Mouse (Mus musculus) MEL (cell line): ENCODE data around the gene Gcm1. TPM values are rescaled to one million over a fixed set of nuclear protein-coding genes. Genes with fewer than 3 reads are reported as not detected.

Experiments used
- DNase-seq: peaks from one replicate; pipeline ENCODE4 v3.0.0; 2011; ENCODE audit warnings: low read depth, low spot score
- H3K27ac ChIP-seq: 2 replicates; pipeline ENCODE4 v1.5.1; 2012; ENCODE audit warnings: low read depth, mild to moderate bottlenecking, control low read depth, low read length, moderate library complexity; ENCODE audit not compliant: control insufficient read depth
- H3K27me3 ChIP-seq, 2 experiments: fragments of 150-350 bp in 1 of 2; sonication (generic) in 1 of 2; 2 replicates each; pipeline ENCODE4 v1.6.1; 2012; ENCODE audit warnings: low read length in 2 of 2, mild to moderate bottlenecking in 2 of 2, improper control_type of control experiment in 1 of 2, moderate library complexity in 1 of 2; ENCODE audit not compliant: insufficient read depth in 2 of 2, control insufficient read depth in 1 of 2
- H3K36me3 ChIP-seq, 2 experiments: 2 replicates each; pipeline ENCODE4 v1.6.1; 2012 to 2014; ENCODE audit warnings: low read length in 2 of 2, improper control_type of control experiment in 1 of 2, inconsistent platforms in 1 of 2, mild to moderate bottlenecking in 1 of 2; ENCODE audit not compliant: insufficient read depth in 2 of 2, control insufficient read depth in 1 of 2
- H3K4me1 ChIP-seq, 2 experiments: fragments of 150-350 bp in 1 of 2; sonication (generic) in 1 of 2; 2 replicates each; pipeline ENCODE4 v1.6.1; 2012; ENCODE audit warnings: low read length in 2 of 2, improper control_type of control experiment in 1 of 2, mild to moderate bottlenecking in 1 of 2; ENCODE audit not compliant: insufficient read depth in 2 of 2, control insufficient read depth in 1 of 2
- H3K4me3 ChIP-seq, 2 experiments: fragments of 150-350 bp in 1 of 2; sonication (generic) in 1 of 2; 2 replicates each; pipeline ENCODE4 v1.5.1; 2012; ENCODE audit warnings: low read depth in 2 of 2, low read length in 2 of 2, mild to moderate bottlenecking in 2 of 2, moderate library complexity in 2 of 2, control low read depth in 1 of 2, improper control_type of control experiment in 1 of 2; ENCODE audit not compliant: control insufficient read depth in 1 of 2, insufficient read depth in 1 of 2
- H3K79me2 ChIP-seq: 2 replicates; pipeline ENCODE4 v1.6.1; 2012; ENCODE audit warnings: mild to moderate bottlenecking, low read length, moderate library complexity; ENCODE audit not compliant: control insufficient read depth, poor library complexity, insufficient read depth
- H3K9ac ChIP-seq: 2 replicates; pipeline ENCODE4 v1.6.1; 2012; ENCODE audit warnings: low read depth, mild to moderate bottlenecking, control low read depth, low read length, moderate library complexity; ENCODE audit not compliant: control insufficient read depth, poor library complexity, severe bottlenecking
- H3K9me3 ChIP-seq: fragments of 150-350 bp; sonication (generic); replicated peaks from 2 replicates; pipeline ENCODE4 v1.6.1; 2012; ENCODE audit warnings: mild to moderate bottlenecking, low read length, improper control_type of control experiment, moderate library complexity; ENCODE audit not compliant: insufficient read depth
- CHD2 ChIP-seq: IDR thresholded peaks from 2 replicates; pipeline ENCODE4 v1.6.1; 2011; ENCODE audit warnings: low read length, improper control_type of control experiment
- CTCF ChIP-seq, 3 experiments: IDR thresholded peaks in 2 of 3; conservative IDR thresholded peaks in 1 of 3; 2 replicates each; pipeline ENCODE4 v1.5.1; 2011 to 2012; ENCODE audit warnings: low read length in 3 of 3, low read depth in 2 of 3, mild to moderate bottlenecking in 2 of 3, improper control_type of control experiment in 1 of 3, inconsistent platforms in 1 of 3, mixed read lengths in 1 of 3, moderate library complexity in 1 of 3; ENCODE audit not compliant: control insufficient read depth in 1 of 3, insufficient read depth in 1 of 3, poor library complexity in 1 of 3, severe bottlenecking in 1 of 3
- E2F4 ChIP-seq: IDR thresholded peaks from 2 replicates; pipeline ENCODE4 v1.6.1; 2011; ENCODE audit warnings: low read depth, low read length, improper control_type of control experiment, borderline replicate concordance
- ETS1 ChIP-seq: IDR thresholded peaks from 2 replicates; pipeline ENCODE4 v1.6.1; 2012; ENCODE audit warnings: low read depth, mild to moderate bottlenecking, inconsistent platforms, low read length, improper control_type of control experiment, moderate library complexity
- GABPA ChIP-seq: IDR thresholded peaks from 2 replicates; pipeline ENCODE4 v1.6.1; 2012; ENCODE audit warnings: low read depth, mild to moderate bottlenecking, inconsistent platforms, low read length, improper control_type of control experiment, moderate library complexity
- GATA1 ChIP-seq: IDR thresholded peaks from 2 replicates; pipeline ENCODE4 v1.6.1; 2011; ENCODE audit warnings: low read depth, low read length, improper control_type of control experiment
- HCFC1 ChIP-seq: IDR thresholded peaks from 2 replicates; pipeline ENCODE4 v1.6.1; 2012; ENCODE audit warnings: low read depth, mild to moderate bottlenecking, inconsistent platforms, low read length, improper control_type of control experiment, moderate library complexity
- JUND ChIP-seq: IDR thresholded peaks from 2 replicates; pipeline ENCODE4 v1.6.1; 2011; ENCODE audit warnings: low read depth, mild to moderate bottlenecking, improper control_type of control experiment, low read length
- MAFK ChIP-seq: IDR thresholded peaks from 2 replicates; pipeline ENCODE4 v1.6.1; 2011; ENCODE audit warnings: low read depth, mild to moderate bottlenecking, low read length, improper control_type of control experiment, borderline replicate concordance
- MAX ChIP-seq: IDR thresholded peaks from 2 replicates; pipeline ENCODE4 v1.6.1; 2011; ENCODE audit warnings: low read length, improper control_type of control experiment
- MAZ ChIP-seq: IDR thresholded peaks from 2 replicates; pipeline ENCODE4 v1.6.1; 2012; ENCODE audit warnings: low read depth, mild to moderate bottlenecking, inconsistent platforms, low read length, improper control_type of control experiment
- MYC ChIP-seq: IDR thresholded peaks from 2 replicates; pipeline ENCODE4 v1.6.1; 2011; ENCODE audit warnings: low read depth, mild to moderate bottlenecking, low read length, improper control_type of control experiment, moderate library complexity
- NELFE ChIP-seq: IDR thresholded peaks from 2 replicates; pipeline ENCODE4 v1.6.1; 2011; ENCODE audit warnings: low read depth, low read length, improper control_type of control experiment
- NRF1 ChIP-seq: IDR thresholded peaks from 2 replicates; pipeline ENCODE4 v1.6.1; 2014; ENCODE audit warnings: low read depth, mild to moderate bottlenecking, inconsistent platforms, low read length, improper control_type of control experiment, moderate library complexity; ENCODE audit not compliant: poor library complexity, insufficient read depth, severe bottlenecking
- POLR2A ChIP-seq, 2 experiments: IDR thresholded peaks; 2 replicates each; pipeline ENCODE4 v1.6.1; 2011 to 2012; ENCODE audit warnings: low read length in 2 of 2, mild to moderate bottlenecking in 2 of 2, control low read depth in 1 of 2, improper control_type of control experiment in 1 of 2, low read depth in 1 of 2, moderate library complexity in 1 of 2; ENCODE audit not compliant: control insufficient read depth in 1 of 2, insufficient read depth in 1 of 2, poor library complexity in 1 of 2
- POLR2AphosphoS2 ChIP-seq: IDR thresholded peaks from 2 replicates; pipeline ENCODE4 v1.6.1; 2011; ENCODE audit warnings: low read length, improper control_type of control experiment
- RAD21 ChIP-seq: IDR thresholded peaks from 2 replicates; pipeline ENCODE4 v1.6.1; 2011; ENCODE audit warnings: mild to moderate bottlenecking, low read depth, low read length, improper control_type of control experiment
- SMC3 ChIP-seq: IDR thresholded peaks from 2 replicates; pipeline ENCODE4 v1.6.1; 2011; ENCODE audit warnings: low read depth, low read length, improper control_type of control experiment
- TCF12 ChIP-seq: IDR thresholded peaks from 2 replicates; pipeline ENCODE4 v1.6.1; 2014; ENCODE audit warnings: low read depth, mild to moderate bottlenecking, inconsistent platforms, low read length, improper control_type of control experiment, moderate library complexity
- UBTF ChIP-seq: IDR thresholded peaks from 2 replicates; pipeline ENCODE4 v1.6.1; 2012; ENCODE audit warnings: low read depth, mild to moderate bottlenecking, inconsistent platforms, low read length, improper control_type of control experiment, moderate library complexity, borderline replicate concordance; ENCODE audit not compliant: insufficient read depth
- ZC3H11A ChIP-seq: IDR thresholded peaks from 2 replicates; pipeline ENCODE4 v1.6.1; 2012; ENCODE audit warnings: low read depth, mild to moderate bottlenecking, inconsistent platforms, low read length, improper control_type of control experiment
- ZKSCAN1 ChIP-seq: IDR thresholded peaks from 2 replicates; pipeline ENCODE4 v1.6.1; 2012; ENCODE audit warnings: low read depth, mild to moderate bottlenecking, inconsistent platforms, low read length, improper control_type of control experiment, moderate library complexity
- ZNF384 ChIP-seq: IDR thresholded peaks from 2 replicates; pipeline ENCODE4 v1.6.1; 2012; ENCODE audit warnings: low read depth, mild to moderate bottlenecking, inconsistent platforms, low read length, improper control_type of control experiment
- polyA plus RNA-seq, 2 experiments: library from polyadenylated mRNA; stranded (reverse) in 1 of 2; unstranded in 1 of 2; fragments of >175 nt in 1 of 2; fragments of >200 nt in 1 of 2; gene quantifications; 2 replicates each; pipeline versions ENCODE4 v1.2.1 to v1.2.4; 2012; ENCODE audit warnings: low replicate concordance in 2 of 2, low read depth in 1 of 2; ENCODE audit not compliant: insufficient read length in 2 of 2, insufficient read depth in 1 of 2, missing spikeins in 1 of 2
- total RNA-seq: library from RNA; depleted of rRNA; stranded (reverse); fragments of 300-350 nt; gene quantifications from 2 replicates; pipeline ENCODE4 v1.2.3, GENCODE M21; 2012

Gene Gcm1
- total and polyA plus RNA-seq, 3 experiments: not detected

DNA sequence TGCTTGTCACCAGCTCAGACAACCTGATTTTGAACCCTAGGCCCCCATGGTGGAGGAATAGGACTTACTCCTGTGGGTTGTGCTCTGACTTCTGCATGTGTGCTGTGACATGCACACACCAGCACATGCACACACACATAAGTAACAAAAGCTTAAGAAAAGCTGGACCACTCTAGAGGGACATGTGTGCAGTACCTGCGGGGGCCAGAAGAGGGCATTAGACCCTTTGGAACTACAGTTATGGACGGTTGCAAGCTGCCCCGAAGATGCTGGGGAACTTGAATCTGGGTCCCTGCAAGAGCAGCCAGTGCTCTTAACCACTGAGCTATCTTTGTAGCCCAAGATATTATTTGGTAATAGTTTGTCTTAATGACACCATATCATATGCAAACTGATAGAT lies 46.2 kb upstream of the Gcm1 start (continued):
- TF ChIP-seq CHD2 (no peak), MAZ (no peak), E2F4 (no peak), GABPA (no peak), CTCF (IDR thresholded peaks at IDR 0.05 in 2 of 3, conservative IDR thresholded peaks at IDR 0.05 in 1 of 3; ENCODE audit: control insufficient read depth in 1 of 3, insufficient read depth in 1 of 3, low read depth in 2 of 3, low read length in 3 of 3, poor library complexity in 1 of 3, severe bottlenecking in 1 of 3) (peak; percentile 66 to 72 (median 68)), TCF12 (no peak), GATA1 (peak; percentile 41; the same call in 1 of the 2 replicates), ETS1 (no peak), ZC3H11A (peak; percentile 37), ZKSCAN1 (no peak), POLR2A (IDR thresholded peaks at IDR 0.05; ENCODE audit: control insufficient read depth in 1 of 2, insufficient read depth in 1 of 2, low read depth in 1 of 2, low read length in 2 of 2, poor library complexity in 1 of 2) (no peak), POLR2AphosphoS2 (no peak), UBTF (no peak), HCFC1 (no peak)
- TF ChIP-seq, all 39 proteins: peak for 5

DNA sequence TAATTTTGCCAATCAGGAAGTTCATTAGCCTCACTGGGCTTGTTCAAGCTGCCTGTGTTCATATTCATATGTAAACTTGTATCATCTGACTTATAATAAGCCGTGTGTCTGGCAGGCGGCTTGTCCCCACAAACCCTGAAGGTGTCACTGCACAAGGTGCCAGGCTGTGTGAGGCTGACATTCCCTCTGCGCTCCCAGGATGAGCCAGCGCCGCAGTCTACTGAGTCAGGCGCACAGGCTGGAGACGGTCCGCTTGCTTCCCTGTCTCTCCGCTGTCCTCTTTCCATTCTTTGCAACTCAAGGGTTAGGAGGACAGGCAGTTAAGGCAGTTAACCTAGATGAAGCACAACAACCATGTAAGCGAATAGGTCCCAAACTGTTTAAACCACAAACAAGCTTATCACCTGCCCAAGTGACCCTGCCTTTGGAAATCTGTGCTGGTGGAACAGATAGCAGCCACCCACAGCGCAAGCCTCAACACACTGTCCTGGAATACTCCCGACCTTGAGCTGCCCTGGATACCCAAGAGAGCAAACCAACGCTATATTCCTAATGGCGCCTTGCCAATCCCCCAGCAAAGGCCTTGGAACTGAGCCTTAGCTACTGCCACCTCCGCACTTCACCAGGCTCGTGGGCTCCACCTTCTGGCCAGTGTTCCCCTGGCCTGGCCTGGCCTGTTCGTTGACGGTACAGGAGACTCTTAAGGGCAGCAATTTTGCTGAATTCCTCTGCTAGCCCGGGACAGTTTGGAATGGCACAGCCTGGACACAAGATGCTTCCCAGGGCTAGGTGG lies 45.3 kb upstream of the Gcm1 start:
- TF ChIP-seq CTCF (IDR thresholded peaks at IDR 0.05 in 2 of 3, conservative IDR thresholded peaks at IDR 0.05 in 1 of 3; ENCODE audit: control insufficient read depth in 1 of 3, insufficient read depth in 1 of 3, low read depth in 2 of 3, low read length in 3 of 3, poor library complexity in 1 of 3, severe bottlenecking in 1 of 3) (peak; percentile 65 to 90 (median 85)), SMC3 (peak; percentile 98), NELFE (no peak), ZC3H11A (peak; percentile 79), RAD21 (peak; percentile 75), ZKSCAN1 (no peak), JUND (no peak), MYC (no peak), HCFC1 (no peak), NRF1 (no peak), MAFK (peak; percentile 78; the same call in 1 of the 2 replicates), MAX (no peak), ZNF384 (no peak), POLR2AphosphoS2 (no peak)
- TF ChIP-seq, all 39 proteins: peak for 5
- H3K4me3 ChIP-seq: no peak overlapping the region

More for the DNA sequence above, 45.3 kb upstream of the Gcm1 start:
- Histone ChIP-seq H3K36me3 (no peaks in the 10 kb centered on the region), H3K9me3 (no peaks in the 10 kb centered on the region), H3K4me1 (0 out of 4 replicates have a peak, but pooled peaks cover 0 to under 1% of the 10 kb centered on the region in 2 experiments), H3K9ac (no peak overlapping the region), H3K27me3 (peaks cover 8 to 16% of the 10 kb centered on the region in 2 experiments), H3K79me2 (no peaks in the 10 kb centered on the region), H3K27ac (no peak overlapping the region)
- peak; percentile 72 for DNase-seq
